Mouse (Mus musculus): ENCODE measurements around the gene Abca2.

DNA sequence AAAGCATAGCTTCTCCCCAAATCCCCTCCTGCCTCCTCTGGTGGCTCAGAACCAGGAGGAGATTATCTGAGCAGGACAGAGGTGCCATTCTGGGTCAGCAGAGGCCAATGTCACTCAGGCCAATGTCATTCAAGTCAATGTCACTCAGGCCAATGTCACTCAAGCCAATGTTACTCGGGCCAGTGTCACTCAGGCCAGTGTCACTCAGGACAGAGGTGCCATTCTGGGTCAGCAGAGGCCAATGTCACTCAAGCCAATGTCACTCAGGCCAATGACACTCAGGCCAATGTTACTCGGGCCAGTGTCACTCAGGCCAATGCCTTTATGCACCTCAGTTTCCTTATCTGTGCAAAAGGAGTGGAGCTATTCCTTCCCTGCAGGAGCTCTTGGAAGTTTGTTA, 44.0 kb downstream of the Abca2 start:
- no peak for TF ChIP-seq POLR2A (IDR thresholded peaks at IDR 0.05; ENCODE audit: low read depth, low read length)
- no peak for TF ChIP-seq CTCF (IDR thresholded peaks at IDR 0.05; ENCODE audit: borderline replicate concordance, insufficient read depth, low read length)
